Mouse (Mus musculus) hindbrain, embryonic 15.5 days (tissue): ENCODE data around the gene Dnajc7. TPM values are rescaled to one million over a fixed set of nuclear protein-coding genes. Genes with fewer than 3 reads are reported as not detected.
"Not testable (repeated sequence)": the region's sequence is repeated elsewhere in the genome, so short reads cannot be mapped to it uniquely, and the experiment has no call there.

ENCODE experiments used
- ATAC-seq: fragments of 200-750 bp; cut with Nextera tagmentation; 2 replicates; pipeline ENCODE4 v1.8.0; 2017; ENCODE audit warnings: low read depth, moderate number of reproducible peaks, moderate TSS enrichment; ENCODE audit not compliant: low FRiP score
- H3K27ac ChIP-seq: fragments of 300-500 bp; sonication (generic); replicated peaks from 2 replicates; pipeline ENCODE4 v1.5.1; 2015; ENCODE audit warnings: mild to moderate bottlenecking, inconsistent platforms
- H3K27me3 ChIP-seq: fragments of 300-500 bp; sonication (generic); 2 replicates; pipeline ENCODE4 v1.6.1; 2015; ENCODE audit warnings: control low read depth, inconsistent platforms
- H3K36me3 ChIP-seq: fragments of 300-500 bp; sonication (generic); 2 replicates; pipeline ENCODE4 v1.6.1; 2015; ENCODE audit warnings: control low read depth, inconsistent platforms
- H3K4me1 ChIP-seq: fragments of 300-500 bp; sonication (generic); replicated peaks from 2 replicates; pipeline ENCODE4 v1.6.1; 2015; ENCODE audit warnings: control low read depth, inconsistent platforms
- H3K4me2 ChIP-seq: fragments of 300-500 bp; sonication (generic); 2 replicates; pipeline ENCODE4 v1.6.1; 2015; ENCODE audit warnings: moderate library complexity, mild to moderate bottlenecking, inconsistent platforms
- H3K4me3 ChIP-seq: fragments of 300-500 bp; sonication (generic); 2 replicates; pipeline ENCODE4 v1.5.1; 2015; ENCODE audit warnings: mild to moderate bottlenecking, inconsistent platforms
- H3K9ac ChIP-seq: fragments of 300-500 bp; sonication (generic); 2 replicates; pipeline ENCODE4 v1.6.1; 2015; ENCODE audit warnings: inconsistent platforms
- H3K9me3 ChIP-seq: fragments of 300-500 bp; sonication (generic); 2 replicates; pipeline ENCODE4 v1.6.1; 2016; ENCODE audit warnings: control low read depth, inconsistent platforms
- WGBS: fragments of 180-500 bp; shearing (Covaris S2); methylation state at CpG from one replicate; pipeline ENCODE4 v1.1.7; 2015; 5-methylcytosine and 5-hydroxymethylcytosine counted together
- polyA plus RNA-seq: library from polyadenylated mRNA; unstranded; fragments of >200 nt; fragmentation: Nextera tagmentation; extraction: Ambion mirVana; gene quantifications from 2 replicates; pipeline ENCODE4 v1.2.1, GENCODE M21; 2015

Gene Dnajc7
- polyA plus RNA-seq, 1 experiment from 2014 or later: 296 TPM

- Histone ChIP-seq H3K27ac (peak overlapping the region; percentile 43; the same call in 1 of the 2 replicates), H3K27me3 (no peaks in the 10 kb centered on the region), H3K4me2 (no peak overlapping the region), H3K36me3 (0 out of 2 replicates have a peak, but pooled peaks cover 12% of the 10 kb centered on the region), H3K9ac (no peak overlapping the region), H3K4me1 (peaks cover 27% of the 10 kb centered on the region), H3K9me3 (no peaks in the 10 kb centered on the region), H3K4me3 (no peak overlapping the region)
- no peak for ATAC-seq
- WGBS: 95% methylated on average over 5 of the region's 5 CpGs
These were observed 8.1 kb upstream of the Dnajc7 start for GRCm38 (mm10) chr11:100628056-100628455.

DNA sequence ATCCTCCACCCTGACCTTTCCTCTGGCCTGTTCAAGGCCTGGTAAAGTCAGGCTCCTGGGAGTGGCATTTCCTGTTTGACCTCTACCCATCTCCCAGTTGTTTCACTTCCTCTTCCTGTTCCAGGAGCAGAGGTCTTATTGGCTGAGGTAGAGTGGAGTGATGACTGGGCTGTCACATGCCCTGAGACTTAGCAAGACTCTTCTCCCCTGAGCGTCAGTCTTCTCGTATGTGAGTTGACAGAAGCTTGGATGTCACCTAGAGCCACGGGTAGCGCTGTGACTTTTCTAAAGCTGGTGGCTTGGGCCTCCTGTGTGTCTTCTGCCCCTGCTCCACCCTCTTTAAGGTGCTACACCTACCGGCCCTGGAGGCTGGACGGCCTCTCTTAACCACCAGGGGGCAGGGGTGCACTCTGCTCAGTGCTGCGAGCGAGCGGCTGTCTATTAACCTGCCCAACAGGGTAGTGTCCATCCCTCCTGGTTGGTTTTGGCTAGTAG lies 6.8 kb upstream of the Dnajc7 start:
- no peak for ATAC-seq
- H3K4me2 ChIP-seq: no peak overlapping the region
- H3K4me3 ChIP-seq: no peak overlapping the region
- 22% methylated on average over 9 of the region's 9 CpGs for WGBS
- no peak overlapping the region for H3K9ac ChIP-seq
- 0 out of 2 replicates have a peak, but pooled peaks cover 12% of the 10 kb centered on the region for H3K36me3 ChIP-seq
- H3K27ac ChIP-seq: no peak overlapping the region
- H3K4me1 ChIP-seq: peaks cover 32% of the 10 kb centered on the region
- no peaks in the 10 kb centered on the region for H3K9me3 ChIP-seq
- no peaks in the 10 kb centered on the region for H3K27me3 ChIP-seq

- no peak overlapping the region for H3K9ac ChIP-seq
- H3K9me3 ChIP-seq: no peaks in the 10 kb centered on the region
- WGBS: 93% methylated on average over 23 of the region's 23 CpGs
These were observed 6.1 kb upstream of the Dnajc7 start for GRCm38 (mm10) chr11:100625754-100626700.

GRCm38 (mm10) chr11:100623867-100624266 lies 3.9 kb upstream of the Dnajc7 start:
- Histone ChIP-seq H3K9ac (no peak overlapping the region), H3K9me3 (no peaks in the 10 kb centered on the region), H3K4me2 (peak overlapping the region; percentile 71), H3K27me3 (no peaks in the 10 kb centered on the region), H3K27ac (0 out of 2 replicates have a peak overlapping the region, but pooled peaks have one; percentile 21), H3K36me3 (0 out of 2 replicates have a peak, but pooled peaks cover 12% of the 10 kb centered on the region), H3K4me3 (peak overlapping the region; percentile 93; the same call in 1 of the 2 replicates), H3K4me1 (peaks cover 41% of the 10 kb centered on the region)
- 52% methylated on average over 5 of the region's 5 CpGs for whole genome bisulfite sequencing
- no peak for ATAC-seq

More at GRCm38 (mm10) chr11:100625754-100626700, 6.1 kb upstream of the Dnajc7 start:
- H3K27ac ChIP-seq: no peak overlapping the region
- H3K4me1 ChIP-seq: peaks cover 36% of the 10 kb centered on the region
- H3K27me3 ChIP-seq: no peaks in the 10 kb centered on the region
- H3K36me3 ChIP-seq: 0 out of 2 replicates have a peak, but pooled peaks cover 12% of the 10 kb centered on the region
- ATAC-seq: no peak
- H3K4me2 ChIP-seq: no peak overlapping the region
- H3K4me3 ChIP-seq: no peak overlapping the region

GRCm38 (mm10) chr11:100622714-100623113 lies 2.7 kb upstream of the Dnajc7 start:
- H3K4me2 ChIP-seq: peak overlapping the region; percentile 71
- H3K4me1 ChIP-seq: peaks cover 42% of the 10 kb centered on the region
- WGBS: 0% methylated on average over 24 of the region's 24 CpGs
- H3K36me3 ChIP-seq: 0 out of 2 replicates have a peak, but pooled peaks cover 12% of the 10 kb centered on the region
- peak overlapping the region; percentile 96 for H3K9ac ChIP-seq
- peak overlapping the region; percentile 93 for H3K4me3 ChIP-seq
- H3K27me3 ChIP-seq: no peaks in the 10 kb centered on the region
- H3K9me3 ChIP-seq: no peaks in the 10 kb centered on the region
- peak overlapping the region; percentile 91 for H3K27ac ChIP-seq
- peak; percentile 57 for ATAC-seq

DNA sequence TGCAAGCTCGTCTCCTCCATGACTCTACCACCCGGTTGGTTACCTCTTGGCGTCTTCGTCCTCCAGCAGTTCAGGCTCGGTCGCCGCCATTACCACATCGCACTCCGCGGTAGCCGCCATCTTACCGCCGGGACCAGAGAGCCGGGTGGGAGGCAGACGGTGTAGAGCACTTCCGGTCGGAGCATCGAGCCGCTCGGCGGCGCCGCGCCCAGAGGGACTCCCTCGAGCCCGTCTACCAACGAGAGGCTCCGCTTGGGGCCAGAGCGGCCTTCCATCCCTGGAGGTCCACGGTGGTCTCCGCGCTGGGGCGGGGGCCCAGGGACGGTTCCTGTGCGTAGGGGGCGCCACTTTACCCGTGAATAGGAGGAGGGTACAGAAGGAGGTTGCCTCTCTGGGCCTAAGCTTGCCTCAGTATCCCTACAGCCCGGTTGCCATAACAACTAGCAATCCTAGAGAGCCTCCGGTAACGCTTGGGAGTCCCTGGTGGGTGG lies 438 bp downstream of the Dnajc7 start:
- H3K27ac ChIP-seq: peak overlapping the region; percentile 92
- H3K4me2 ChIP-seq: peak overlapping the region; percentile 87
- peak overlapping the region; percentile 88 for H3K4me3 ChIP-seq
- no peaks in the 10 kb centered on the region for H3K36me3 ChIP-seq
- no peaks in the 10 kb centered on the region for H3K9me3 ChIP-seq
- H3K27me3 ChIP-seq: no peaks in the 10 kb centered on the region
- under 1% methylated on average over 40 of the region's 40 CpGs for WGBS
- peak overlapping the region; percentile 87 for H3K9ac ChIP-seq
- H3K4me1 ChIP-seq: peaks cover 47% of the 10 kb centered on the region
- peak; percentile 96 for ATAC-seq

DNA sequence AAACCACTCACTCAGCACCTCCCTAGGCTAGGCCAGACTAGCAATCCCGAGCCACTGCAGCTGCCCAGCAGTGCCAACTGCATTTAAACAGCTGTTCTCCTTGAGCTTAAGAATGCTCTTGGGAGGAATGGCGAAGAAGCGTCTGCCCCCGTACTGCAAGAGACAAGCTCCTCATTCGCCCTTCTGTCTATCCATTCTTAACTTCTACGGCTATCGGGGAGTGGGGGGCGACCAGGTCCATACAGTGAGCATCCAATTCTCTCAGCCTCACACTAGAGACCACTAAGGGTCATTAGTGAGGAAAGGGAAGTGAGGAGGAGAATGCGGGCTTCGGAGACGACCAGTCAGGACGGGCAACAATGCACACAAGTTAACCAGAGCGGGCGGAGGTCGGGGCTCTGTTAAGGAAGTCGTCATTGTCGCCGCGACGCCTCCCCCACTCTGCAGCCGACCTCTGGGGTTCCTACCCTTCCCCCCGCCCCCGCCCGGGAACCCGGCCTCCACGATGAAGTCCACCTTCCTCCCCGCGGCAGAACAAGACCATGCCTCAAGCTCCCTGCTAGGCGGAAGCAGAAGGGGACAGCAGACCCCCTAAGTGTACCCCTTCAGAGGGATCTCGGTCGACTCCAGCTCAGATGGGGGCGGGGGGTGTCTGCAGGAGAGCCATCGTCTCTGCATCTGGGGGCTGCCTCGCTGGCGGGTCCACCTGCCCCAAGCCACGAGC lies 1.0 kb downstream of the Dnajc7 start, which contains the start of gene Nkiras2:
Gene Nkiras2 (plus strand): TSS at position 484 of the 724 bp plus-strand sequence.
- Histone ChIP-seq H3K9ac (peak within 1 kb of the TSS; percentile 87), H3K4me3 (peak within 1 kb of the TSS; percentile 88), H3K9me3 (no peaks in the 10 kb centered on the region), H3K36me3 (no peaks in the 10 kb centered on the region), H3K4me1 (peaks cover 41% of the 10 kb centered on the region), H3K27me3 (no peaks in the 10 kb centered on the region), H3K4me2 (peak within 1 kb of the TSS; percentile 87), H3K27ac (peak within 1 kb of the TSS; percentile 92)
- WGBS: 0% methylated on average over 36 of the region's 36 CpGs
- ATAC-seq: peak; percentile 75

- ATAC-seq: no peak
- no peak overlapping the region for H3K9ac ChIP-seq
- peaks cover 36% of the 10 kb centered on the region for H3K4me1 ChIP-seq
- H3K4me3 ChIP-seq: no peak overlapping the region
- H3K27me3 ChIP-seq: no peaks in the 10 kb centered on the region
- H3K36me3 ChIP-seq: no peaks in the 10 kb centered on the region
- H3K4me2 ChIP-seq: peak overlapping the region; percentile 87
- H3K9me3 ChIP-seq: no peaks in the 10 kb centered on the region
- WGBS: 86% methylated on average over 4 of the region's 4 CpGs
- no peak overlapping the region for H3K27ac ChIP-seq
These were observed 2.5 kb downstream of the Dnajc7 start for GRCm38 (mm10) chr11:100617480-100617879.

DNA sequence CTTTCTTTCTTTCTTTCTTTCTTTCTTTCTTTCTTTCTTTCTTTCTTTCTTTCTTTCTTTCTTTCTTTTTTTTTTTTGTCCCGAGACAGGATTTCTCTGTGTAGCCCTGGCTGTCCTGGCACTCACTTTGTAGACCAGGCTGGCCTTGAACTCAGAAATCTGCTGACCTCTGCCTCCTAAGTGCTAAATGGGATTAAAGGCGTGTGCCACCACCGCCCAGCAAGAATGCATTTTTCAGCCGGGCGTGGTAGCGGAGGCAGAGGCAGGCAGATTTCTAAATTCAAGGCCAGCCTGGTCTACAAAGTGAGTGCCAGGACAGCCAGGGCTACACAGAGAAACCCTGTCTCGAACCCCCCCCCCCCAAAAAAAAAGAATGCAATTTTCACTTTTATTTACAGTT lies 3.1 kb downstream of the Dnajc7 start:
- H3K9me3 ChIP-seq, ATAC-seq, H3K27ac ChIP-seq, H3K36me3 ChIP-seq, H3K27me3 ChIP-seq, H3K4me2 ChIP-seq, H3K4me3 ChIP-seq, H3K9ac ChIP-seq: not testable (repeated sequence)
- WGBS: 95% methylated on average over 7 of the region's 7 CpGs
- peaks cover 32% of the 10 kb centered on the region for H3K4me1 ChIP-seq

- H3K4me3 ChIP-seq: no peak overlapping the region
- 90% methylated on average over 5 of the region's 5 CpGs for WGBS
- H3K9ac ChIP-seq: no peak overlapping the region
- H3K4me1 ChIP-seq: peaks cover 32% of the 10 kb centered on the region
- no peaks in the 10 kb centered on the region for H3K27me3 ChIP-seq
- H3K36me3 ChIP-seq: no peaks in the 10 kb centered on the region
- no peak overlapping the region for H3K4me2 ChIP-seq
- ATAC-seq: no peak
- H3K9me3 ChIP-seq: no peaks in the 10 kb centered on the region
- H3K27ac ChIP-seq: no peak overlapping the region
These were observed 3.6 kb downstream of the Dnajc7 start for GRCm38 (mm10) chr11:100616332-100616731.

GRCm38 (mm10) chr11:100613241-100613640 lies 6.7 kb downstream of the Dnajc7 start:
- H3K9me3 ChIP-seq: no peaks in the 10 kb centered on the region
- H3K4me3 ChIP-seq: no peak overlapping the region
- peaks cover 34% of the 10 kb centered on the region for H3K4me1 ChIP-seq
- H3K4me2 ChIP-seq: no peak overlapping the region
- ATAC-seq: no peak
- 92% methylated on average over 3 of the region's 3 CpGs for WGBS
- no peak overlapping the region for H3K9ac ChIP-seq
- no peak overlapping the region for H3K27ac ChIP-seq
- H3K36me3 ChIP-seq: peaks cover 5% of the 10 kb centered on the region; the same call in 1 of the 2 replicates
- H3K27me3 ChIP-seq: no peaks in the 10 kb centered on the region
